Mouse (Mus musculus): ENCODE measurements around the gene Syne3.

Syne3 gene

GRCm38 (mm10) chr12:104881518-104882060 is 128.0 kb downstream of the Syne3 start:
- DNase-seq: no peak

GRCm38 (mm10) chr12:104880367-104880766 is 129.2 kb downstream of the Syne3 start:
- no peak for DNase-seq

Measured in right cerebral cortex, postnatal 4 days (tissue).